Mouse (Mus musculus) hindbrain, embryonic 13.5 days (tissue): ENCODE data around the gene Olfr18. TPM values are rescaled to one million over a fixed set of nuclear protein-coding genes. Genes with fewer than 3 reads are reported as not detected.

Experiments
- polyA plus RNA-seq: library from polyadenylated mRNA; unstranded; fragments of >200 nt; fragmentation: Nextera tagmentation; extraction: Ambion mirVana; gene quantifications from 2 replicates; pipeline ENCODE4 v1.2.1, GENCODE M21; 2015

Olfr18 gene
- polyA plus RNA-seq, 1 experiment from 2014 or later: not detected

Other genes with a start within 250 kb of the Olfr18 start
- gene Olfr868, start 237.5 kb downstream of the Olfr18 start, polyA plus RNA-seq: not detected in 2 replicates
- gene Olfr869, start 207.1 kb downstream of the Olfr18 start, polyA plus RNA-seq: not detected in 2 replicates
- gene Olfr870, start 162.0 kb downstream of the Olfr18 start, polyA plus RNA-seq: not detected in 2 replicates
- gene Olfr871, start 123.9 kb downstream of the Olfr18 start, polyA plus RNA-seq: not detected in 2 replicates
- not detected in 2 replicates for gene Olfr872, start 99.0 kb downstream of the Olfr18 start, polyA plus RNA-seq
- not detected in 2 replicates for gene Olfr39, start 53.7 kb downstream of the Olfr18 start, polyA plus RNA-seq
- gene Olfr873, start 37.6 kb downstream of the Olfr18 start, polyA plus RNA-seq: 0.17 TPM in 1 of 2 replicates, not detected in the other
- 39.7 and 40.3 TPM in 2 replicates for gene Zfp560, start 49.1 kb upstream of the Olfr18 start, polyA plus RNA-seq
- gene Zfp26, start 124.1 kb upstream of the Olfr18 start, polyA plus RNA-seq: 16.4 and 17.9 TPM in 2 replicates
- gene Zfp426, start 156.7 kb upstream of the Olfr18 start, polyA plus RNA-seq: 29.9 and 32.3 TPM in 2 replicates
- gene Zfp266, start 185.3 kb upstream of the Olfr18 start, polyA plus RNA-seq: 124 and 131 TPM in 2 replicates
- 46.4 and 48.2 TPM in 2 replicates for gene Zfp846, start 245.2 kb upstream of the Olfr18 start, polyA plus RNA-seq